Mouse (Mus musculus) CH12.LX (cell line): Measurements from ENCODE around the gene Tbc1d25.

ENCODE experiments used
- CHD2 ChIP-seq: IDR thresholded peaks from 2 replicates; pipeline ENCODE4 v1.6.1; 2011; ENCODE audit warnings: low read length, improper control_type of control experiment
- CTCF ChIP-seq, 2 experiments: IDR thresholded peaks in 1 of 2; conservative IDR thresholded peaks in 1 of 2; 2 replicates each; pipeline ENCODE4 v1.5.1; 2011 to 2012; ENCODE audit warnings: low read depth in 2 of 2, low read length in 2 of 2, improper control_type of control experiment in 1 of 2, inconsistent platforms in 1 of 2, mild to moderate bottlenecking in 1 of 2, moderate library complexity in 1 of 2
- E2F4 ChIP-seq: IDR thresholded peaks from 2 replicates; pipeline ENCODE4 v1.6.1; 2011; ENCODE audit warnings: low read depth, low read length, improper control_type of control experiment; ENCODE audit not compliant: insufficient replicate concordance
- ETS1 ChIP-seq: conservative IDR thresholded peaks from 2 replicates; pipeline ENCODE4 v1.6.1; 2012; ENCODE audit warnings: low read depth, mild to moderate bottlenecking, inconsistent platforms, low read length, improper control_type of control experiment, moderate library complexity
- KAT2A ChIP-seq: IDR thresholded peaks from 2 replicates; pipeline ENCODE4 v1.6.1; 2012; ENCODE audit warnings: low read length, improper control_type of control experiment, inconsistent platforms; ENCODE audit not compliant: insufficient replicate concordance
- MAX ChIP-seq: IDR thresholded peaks from 2 replicates; pipeline ENCODE4 v1.6.1; 2011; ENCODE audit warnings: low read length, improper control_type of control experiment
- MAZ ChIP-seq: IDR thresholded peaks from 2 replicates; pipeline ENCODE4 v1.6.1; 2012; ENCODE audit warnings: low read depth, mild to moderate bottlenecking, inconsistent platforms, low read length, improper control_type of control experiment, moderate library complexity
- NELFE ChIP-seq: IDR thresholded peaks from 2 replicates; pipeline ENCODE4 v1.6.1; 2011; ENCODE audit warnings: low read depth, low read length, improper control_type of control experiment
- POLR2A ChIP-seq: IDR thresholded peaks from 2 replicates; pipeline ENCODE4 v1.6.1; 2011; ENCODE audit warnings: low read depth, mild to moderate bottlenecking, improper control_type of control experiment, low read length
- POLR2AphosphoS2 ChIP-seq: IDR thresholded peaks from 2 replicates; pipeline ENCODE4 v1.6.1; 2011; ENCODE audit warnings: low read depth, low read length, improper control_type of control experiment
- USF1 ChIP-seq: IDR thresholded peaks from 2 replicates; pipeline ENCODE4 v1.6.1; 2014; ENCODE audit warnings: low read depth, mild to moderate bottlenecking, inconsistent platforms, low read length, improper control_type of control experiment
- USF2 ChIP-seq: conservative IDR thresholded peaks from 2 replicates; pipeline ENCODE4 v1.6.1; 2011; ENCODE audit warnings: low read depth, low read length, improper control_type of control experiment
- ZMIZ1 ChIP-seq: IDR thresholded peaks from 2 replicates; pipeline ENCODE4 v1.6.1; 2012; ENCODE audit warnings: low read depth, mild to moderate bottlenecking, inconsistent platforms, low read length, improper control_type of control experiment
- ZNF384 ChIP-seq: IDR thresholded peaks from 2 replicates; pipeline ENCODE4 v1.6.1; 2012; ENCODE audit warnings: low read depth, low read length, improper control_type of control experiment, inconsistent platforms

- TF ChIP-seq CHD2 (no peak), ZNF384 (no peak), ETS1 (no peak), POLR2A (0 out of 2 replicates have a peak, but pooled peaks have one; percentile 18), E2F4 (no peak), CTCF (conservative IDR thresholded peaks at IDR 0.05 in 1 of 2, IDR thresholded peaks at IDR 0.05 in 1 of 2; ENCODE audit: low read depth in 2 of 2, low read length in 2 of 2) (no peak), POLR2AphosphoS2 (no peak), USF1 (no peak), NELFE (no peak), MAZ (no peak), KAT2A (no peak), MAX (no peak), ZMIZ1 (no peak), USF2 (no peak)
Measured at GRCm38 (mm10) chrX:8206015-8206693, 30.2 kb upstream of the Tbc1d25 start, which contains the start of gene Porcn.
